Mouse (Mus musculus): ENCODE results near the gene Rpl36al.

Gene Rpl36al

GRCm38 (mm10) chr12:69183583-69184308 is at the start of gene Rpl36al, which contains the start of gene Mgat2:
Rpl36al (minus strand) TSS chr12:69184083.
Mgat2 (plus strand) TSS chr12:69184157.
- peak; percentile 100 for DNase-seq (ENCODE audit: low spot score)

- DNase-seq (ENCODE audit: low spot score) = no peak
Measured at GRCm38 (mm10) chr12:69229251-69229650, 45.4 kb upstream of the Rpl36al start.

GRCm38 (mm10) chr12:69227776-69228466 is 44.0 kb upstream of the Rpl36al start, which contains the start of gene Pole2:
Pole2 (minus strand) TSS chr12:69228195.
- DNase-seq (ENCODE audit: low spot score) = peak; percentile 97

GRCm38 (mm10) chr12:69220613-69221277 is 36.9 kb upstream of the Rpl36al start:
- no peak for DNase-seq (ENCODE audit: low spot score)

GRCm38 (mm10) chr12:69216587-69216986 is 32.7 kb upstream of the Rpl36al start:
- no peak for DNase-seq (ENCODE audit: low spot score)

GRCm38 (mm10) chr12:69215000-69215785 is 31.3 kb upstream of the Rpl36al start:
- DNase-seq (ENCODE audit: low spot score) = no peak

GRCm38 (mm10) chr12:69214393-69214792 is 30.5 kb upstream of the Rpl36al start:
- no peak for DNase-seq (ENCODE audit: low spot score)

- no peak for DNase-seq (ENCODE audit: low spot score)
Measured at GRCm38 (mm10) chr12:69213186-69213777, 29.4 kb upstream of the Rpl36al start.

- DNase-seq (ENCODE audit: low spot score) = no peak
Measured at GRCm38 (mm10) chr12:69211057-69211456, 27.2 kb upstream of the Rpl36al start.

- DNase-seq (ENCODE audit: low spot score) = no peak
Measured at GRCm38 (mm10) chr12:69210056-69210979, 26.4 kb upstream of the Rpl36al start.

- no peak for DNase-seq (ENCODE audit: low spot score)
Measured at GRCm38 (mm10) chr12:69208520-69208919, 24.6 kb upstream of the Rpl36al start.

- DNase-seq (ENCODE audit: low spot score) = no peak
Measured at GRCm38 (mm10) chr12:69207926-69208325, 24.0 kb upstream of the Rpl36al start.

GRCm38 (mm10) chr12:69207396-69207795 is 23.5 kb upstream of the Rpl36al start:
- DNase-seq (ENCODE audit: low spot score) = no peak

GRCm38 (mm10) chr12:69204052-69204833 is 20.4 kb upstream of the Rpl36al start, which contains the start of gene Gm49384:
Gm49384 (minus strand) TSS chr12:69204267.
- peak; percentile 58 for DNase-seq (ENCODE audit: low spot score)

GRCm38 (mm10) chr12:69198985-69199384 is 15.1 kb upstream of the Rpl36al start:
- DNase-seq (ENCODE audit: low spot score) = no peak

- peak; percentile 96 for DNase-seq (ENCODE audit: low spot score)
Measured at GRCm38 (mm10) chr12:69198164-69198535, 14.3 kb upstream of the Rpl36al start, which contains the start of gene Dnaaf2. Dnaaf2 (minus strand) TSS chr12:69198429.

GRCm38 (mm10) chr12:69197378-69198163 is 13.7 kb upstream of the Rpl36al start:
- DNase-seq (ENCODE audit: low spot score) = peak; percentile 83
